Mouse (Mus musculus) intestine, embryonic 16.5 days (tissue): Measurements from ENCODE around the gene Hmx1. TPM values are rescaled to one million over a fixed set of nuclear protein-coding genes. Genes with fewer than 3 reads are reported as not detected.

Experiments used
- ATAC-seq: fragments of 200-750 bp; cut with Nextera tagmentation; 2 replicates; pipeline ENCODE4 v1.8.0; 2017; ENCODE audit warnings: moderate TSS enrichment, moderate library complexity
- H3K27ac ChIP-seq: fragments of 300-500 bp; sonication (generic); 2 replicates; pipeline ENCODE4 v1.5.1; 2014; ENCODE audit warnings: mild to moderate bottlenecking, low read length
- H3K27me3 ChIP-seq: fragments of 300-500 bp; sonication (generic); replicated peaks from 2 replicates; pipeline ENCODE4 v1.6.1; 2014; ENCODE audit warnings: low read length, control low read depth, mixed read lengths; ENCODE audit not compliant: control insufficient read depth, insufficient read depth
- H3K36me3 ChIP-seq: fragments of 300-500 bp; sonication (generic); 2 replicates; pipeline ENCODE4 v1.6.1; 2014; ENCODE audit warnings: low read length, control low read depth; ENCODE audit not compliant: control insufficient read depth, insufficient read depth
- H3K4me1 ChIP-seq: fragments of 300-500 bp; sonication (generic); 2 replicates; pipeline ENCODE4 v1.6.1; 2014; ENCODE audit warnings: low read length, control low read depth, mixed read lengths; ENCODE audit not compliant: control insufficient read depth, insufficient read depth
- H3K4me2 ChIP-seq: fragments of 300-500 bp; sonication (generic); 2 replicates; pipeline ENCODE4 v1.6.1; 2014; ENCODE audit warnings: low read depth, low read length, control low read depth
- H3K4me3 ChIP-seq: fragments of 300-500 bp; sonication (generic); 2 replicates; pipeline ENCODE4 v1.5.1; 2014; ENCODE audit warnings: mild to moderate bottlenecking, low read length
- H3K9ac ChIP-seq: fragments of 300-500 bp; sonication (generic); 2 replicates; pipeline ENCODE4 v1.6.1; 2014; ENCODE audit warnings: low read depth, low read length
- H3K9me3 ChIP-seq: fragments of 300-500 bp; sonication (generic); 2 replicates; pipeline ENCODE4 v1.6.1; 2016; ENCODE audit warnings: low read length, control low read depth; ENCODE audit not compliant: control insufficient read depth
- WGBS: fragments of 180-500 bp; shearing (Covaris S2); extraction: QIAGEN DNeasy Blood & Tissue Kit; methylation state at CpG from one replicate; pipeline ENCODE4 v1.1.7; 2014; 5-methylcytosine and 5-hydroxymethylcytosine counted together
- polyA plus RNA-seq: library from polyadenylated mRNA; unstranded; fragments of >200 nt; fragmentation: Nextera tagmentation; extraction: Ambion mirVana; gene quantifications from 2 replicates; pipeline ENCODE4 v1.2.1, GENCODE M21; 2015

Hmx1 gene
- polyA plus RNA-seq, 1 experiment from 2014 or later = not detected

DNA sequence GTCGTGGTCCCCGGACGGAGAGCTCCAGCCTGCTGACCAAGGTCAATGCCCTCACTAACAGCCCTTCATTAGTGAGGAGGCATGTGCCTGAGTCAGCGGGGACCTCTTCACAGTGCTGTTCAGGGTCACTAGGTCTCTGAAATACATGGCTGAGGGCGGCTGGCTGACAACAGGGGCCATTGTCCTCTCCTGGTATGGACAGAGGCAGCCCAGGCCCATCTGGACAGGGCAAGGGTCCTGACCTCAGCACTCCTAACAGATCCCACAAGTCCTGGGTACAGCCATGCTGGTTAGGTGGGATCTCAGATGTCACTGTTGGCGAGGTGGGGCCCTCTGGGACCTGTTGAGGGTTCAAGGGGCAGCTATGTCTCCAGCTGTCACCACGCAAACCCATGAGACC, 28.8 kb downstream of the Hmx1 start:
- ATAC-seq = no peak
- H3K27me3 ChIP-seq = peaks cover 10% of the 10 kb centered on the region
- H3K9ac ChIP-seq = no peak overlapping the region
- no peak overlapping the region for H3K4me2 ChIP-seq
- no peak overlapping the region for H3K27ac ChIP-seq
- no peaks in the 10 kb centered on the region for H3K36me3 ChIP-seq
- H3K9me3 ChIP-seq = no peaks in the 10 kb centered on the region
- H3K4me3 ChIP-seq = no peak overlapping the region
- no peaks in the 10 kb centered on the region for H3K4me1 ChIP-seq
- 33% methylated on average over 7 of the region's 7 CpGs for WGBS

DNA sequence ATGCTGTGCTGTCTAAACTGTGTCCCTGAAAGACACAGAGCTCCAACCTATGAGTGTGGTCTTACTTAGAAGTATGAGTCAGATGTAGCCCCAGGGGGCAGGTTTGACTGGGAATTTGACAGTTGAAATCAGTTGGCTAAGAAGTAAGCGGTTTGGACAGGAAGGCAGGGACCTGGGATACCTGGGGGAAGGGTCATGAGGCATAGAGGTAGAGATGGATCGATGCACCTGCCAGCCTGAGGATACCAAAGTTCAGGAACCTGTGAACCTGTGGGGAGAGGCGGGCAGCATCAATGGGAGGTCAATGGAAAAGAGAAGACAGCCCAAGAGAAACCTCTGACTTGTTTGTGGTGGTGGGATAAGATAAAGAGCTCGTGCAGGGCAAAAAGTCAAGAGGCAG, 32.7 kb downstream of the Hmx1 start:
- Histone ChIP-seq H3K36me3 (no peaks in the 10 kb centered on the region), H3K27ac (no peak overlapping the region), H3K4me2 (no peak overlapping the region), H3K27me3 (0 out of 2 replicates have a peak, but pooled peaks cover 1% of the 10 kb centered on the region), H3K9ac (no peak overlapping the region), H3K4me1 (no peaks in the 10 kb centered on the region), H3K9me3 (no peaks in the 10 kb centered on the region), H3K4me3 (no peak overlapping the region)
- 71% methylated on average over 4 of the region's 4 CpGs for WGBS
- ATAC-seq = no peak

DNA sequence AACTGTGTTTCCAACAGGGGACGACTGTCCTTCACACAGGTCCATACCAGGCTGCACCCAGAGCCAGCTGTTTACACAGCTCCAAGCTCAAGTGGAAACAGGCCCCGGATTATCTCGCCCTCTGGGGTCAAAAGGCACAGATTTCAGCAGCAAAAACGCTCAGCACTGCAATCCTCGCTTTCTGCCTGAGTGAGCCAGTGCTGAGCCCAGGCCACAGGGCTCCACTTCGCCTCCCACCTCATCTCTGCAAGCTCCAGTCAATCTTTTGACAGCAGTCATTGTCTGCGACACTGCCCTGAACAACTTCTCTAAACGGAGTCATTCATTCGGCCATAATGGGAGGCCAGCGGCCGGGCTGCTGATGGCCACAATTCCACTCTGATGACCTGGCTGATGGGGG, 36.3 kb downstream of the Hmx1 start:
- H3K27me3 ChIP-seq = no peaks in the 10 kb centered on the region; the same call in 1 of the 2 replicates
- no peak overlapping the region for H3K9ac ChIP-seq
- no peaks in the 10 kb centered on the region for H3K36me3 ChIP-seq
- H3K27ac ChIP-seq = no peak overlapping the region
- WGBS = 15% methylated on average over 11 of the region's 11 CpGs
- ATAC-seq = no peak
- no peaks in the 10 kb centered on the region for H3K4me1 ChIP-seq
- no peak overlapping the region for H3K4me2 ChIP-seq
- no peaks in the 10 kb centered on the region for H3K9me3 ChIP-seq
- no peak overlapping the region for H3K4me3 ChIP-seq

DNA sequence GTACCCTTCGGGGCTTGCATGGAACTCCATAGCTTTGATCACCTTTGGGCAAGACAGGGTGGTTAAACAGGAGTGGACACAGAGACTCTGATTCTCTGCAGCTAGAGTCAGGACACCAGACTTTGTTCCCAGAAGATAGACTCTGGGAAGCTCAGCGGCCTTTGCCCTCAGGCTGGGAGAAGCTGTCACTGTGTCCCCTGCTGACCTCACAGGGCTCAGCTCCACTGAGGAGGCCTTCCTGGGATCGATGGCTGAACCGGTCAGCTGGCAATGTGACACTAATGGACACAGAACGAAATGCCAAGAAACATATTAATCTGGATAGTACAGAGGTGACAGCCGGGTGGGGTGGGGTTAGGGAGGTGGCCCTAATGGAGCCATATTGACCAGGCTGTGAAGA, 39.0 kb downstream of the Hmx1 start:
- H3K4me1 ChIP-seq = no peaks in the 10 kb centered on the region
- no peaks in the 10 kb centered on the region for H3K36me3 ChIP-seq
- ATAC-seq = no peak
- no peak overlapping the region for H3K4me3 ChIP-seq
- H3K9ac ChIP-seq = no peak overlapping the region
- no peaks in the 10 kb centered on the region for H3K9me3 ChIP-seq
- WGBS = 60% methylated on average over 6 of the region's 6 CpGs
- no peak overlapping the region for H3K27ac ChIP-seq
- peaks cover 3% of the 10 kb centered on the region; the same call in 1 of the 2 replicates for H3K27me3 ChIP-seq
- H3K4me2 ChIP-seq = no peak overlapping the region

DNA sequence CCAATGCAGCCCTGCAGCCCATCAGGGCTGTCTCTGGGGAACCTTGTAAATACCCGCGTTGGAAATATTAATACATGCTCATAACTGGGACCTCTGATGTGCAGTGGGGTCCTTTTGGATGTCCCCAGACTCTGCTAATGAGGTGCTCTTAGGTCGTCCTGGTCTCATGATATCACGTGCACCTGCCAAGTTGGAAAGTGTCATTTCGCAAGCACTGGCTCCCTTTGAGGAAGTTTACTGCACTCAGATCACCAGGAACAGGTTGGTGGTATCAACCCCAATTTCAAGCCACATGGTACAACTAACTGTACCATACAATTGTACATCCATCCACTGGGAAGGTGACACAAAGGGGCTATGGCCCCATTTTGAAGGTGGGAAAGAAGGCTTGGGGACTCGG, 39.5 kb downstream of the Hmx1 start:
- no peak overlapping the region for H3K4me2 ChIP-seq
- H3K4me1 ChIP-seq = no peaks in the 10 kb centered on the region
- no peak for ATAC-seq
- no peak overlapping the region for H3K4me3 ChIP-seq
- no peaks in the 10 kb centered on the region for H3K36me3 ChIP-seq
- 85% methylated on average over 6 of the region's 6 CpGs for WGBS
- no peak overlapping the region for H3K9ac ChIP-seq
- no peaks in the 10 kb centered on the region for H3K9me3 ChIP-seq
- peaks cover 3% of the 10 kb centered on the region; the same call in 1 of the 2 replicates for H3K27me3 ChIP-seq
- no peak overlapping the region for H3K27ac ChIP-seq

DNA sequence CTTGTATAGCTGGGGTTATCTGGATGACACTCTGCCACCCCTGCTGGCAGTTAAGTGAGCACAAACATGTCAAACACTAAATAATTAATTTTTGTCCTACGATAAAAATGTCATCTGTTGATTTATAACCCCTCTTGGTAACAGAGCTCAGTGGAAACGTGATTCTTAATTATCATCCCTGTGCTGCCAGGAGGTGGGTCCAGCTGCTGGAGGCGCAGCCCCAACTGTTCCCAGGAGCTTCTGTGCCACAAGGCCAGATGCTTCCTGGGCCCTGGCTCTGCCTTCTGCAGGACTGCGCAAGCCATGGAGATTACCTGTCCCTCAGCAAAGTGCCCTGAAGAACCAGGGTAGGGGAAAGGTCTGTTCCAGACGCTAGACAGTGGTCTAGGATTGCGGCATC, 43.2 kb downstream of the Hmx1 start:
- H3K4me3 ChIP-seq = no peak overlapping the region
- 46% methylated on average over 6 of the region's 6 CpGs for WGBS
- peaks cover 3% of the 10 kb centered on the region; the same call in 1 of the 2 replicates for H3K27me3 ChIP-seq
- no peak overlapping the region for H3K27ac ChIP-seq
- H3K4me1 ChIP-seq = no peaks in the 10 kb centered on the region
- no peaks in the 10 kb centered on the region for H3K36me3 ChIP-seq
- ATAC-seq = no peak
- no peaks in the 10 kb centered on the region for H3K9me3 ChIP-seq
- no peak overlapping the region for H3K9ac ChIP-seq
- H3K4me2 ChIP-seq = no peak overlapping the region

DNA sequence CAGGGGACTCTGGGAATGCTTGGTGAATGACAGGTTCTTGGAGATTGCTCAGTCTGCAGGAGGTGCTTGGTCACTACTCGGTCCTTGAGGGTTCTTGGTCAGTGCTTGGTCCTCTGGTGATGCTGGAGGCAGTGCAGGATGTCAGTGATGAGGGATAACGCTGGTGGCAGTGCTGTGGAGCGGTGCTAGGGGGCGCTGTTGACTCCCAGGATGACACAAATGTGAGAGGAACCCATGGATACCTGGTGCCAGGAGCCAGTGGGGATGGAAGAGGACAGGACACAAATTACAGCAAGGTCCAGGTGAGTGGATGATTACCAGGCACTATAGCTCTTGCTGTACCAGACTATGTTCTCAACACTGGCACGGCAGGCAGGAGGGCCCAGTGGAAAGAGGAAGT, 45.1 kb downstream of the Hmx1 start:
- H3K27me3 ChIP-seq = peaks cover 3% of the 10 kb centered on the region; the same call in 1 of the 2 replicates
- H3K4me2 ChIP-seq = no peak overlapping the region
- H3K4me1 ChIP-seq = no peaks in the 10 kb centered on the region
- no peak for ATAC-seq
- H3K27ac ChIP-seq = no peak overlapping the region
- no peaks in the 10 kb centered on the region for H3K36me3 ChIP-seq
- no peak overlapping the region for H3K9ac ChIP-seq
- WGBS = 42% methylated on average over 5 of the region's 5 CpGs
- H3K4me3 ChIP-seq = no peak overlapping the region
- H3K9me3 ChIP-seq = no peaks in the 10 kb centered on the region; the same call in 1 of the 2 replicates

DNA sequence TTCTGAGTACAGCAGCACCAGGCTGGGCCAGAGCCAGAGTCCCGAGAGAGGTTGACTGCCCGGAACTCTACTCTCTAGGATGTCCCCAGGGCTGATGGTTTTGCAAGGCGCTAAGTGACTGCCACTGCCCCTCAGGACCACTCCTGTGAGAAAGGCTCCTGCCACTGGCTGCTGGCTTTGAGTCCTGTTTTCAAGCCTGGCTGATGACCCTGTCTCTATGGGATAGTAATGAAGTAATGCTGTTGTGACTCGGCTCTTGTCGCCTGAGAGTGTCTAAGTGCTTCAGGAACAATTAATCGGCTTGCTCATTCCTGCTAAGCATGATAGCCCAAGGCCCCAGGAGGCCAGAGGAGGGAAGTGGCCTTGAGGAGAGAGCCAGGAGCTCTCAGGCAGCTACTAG, 45.8 kb downstream of the Hmx1 start:
- Histone ChIP-seq H3K27me3 (peaks cover 3% of the 10 kb centered on the region; the same call in 1 of the 2 replicates), H3K36me3 (no peaks in the 10 kb centered on the region), H3K9ac (no peak overlapping the region), H3K27ac (no peak overlapping the region), H3K4me1 (no peaks in the 10 kb centered on the region), H3K9me3 (no peaks in the 10 kb centered on the region; the same call in 1 of the 2 replicates), H3K4me2 (no peak overlapping the region), H3K4me3 (no peak overlapping the region)
- ATAC-seq = no peak
- WGBS = 54% methylated on average over 6 of the region's 6 CpGs

DNA sequence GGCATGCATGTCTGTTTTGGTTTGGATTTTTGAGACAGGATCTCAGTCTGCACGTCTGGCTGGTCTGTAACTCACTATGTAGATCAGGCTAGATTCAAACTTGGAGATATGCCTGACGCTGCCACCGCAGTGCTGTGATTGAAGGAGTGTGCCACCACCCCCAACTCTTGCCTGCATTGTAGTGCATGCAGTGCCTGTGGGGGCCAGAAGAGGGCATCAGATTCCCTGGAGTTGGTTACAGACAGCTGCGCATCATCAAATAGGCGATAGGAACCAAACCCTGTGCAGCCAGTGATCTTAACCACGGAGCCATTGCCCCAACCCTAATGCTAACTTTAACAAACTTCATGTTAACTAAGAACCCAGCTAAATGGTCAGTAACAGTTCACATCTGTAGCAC, 49.9 kb downstream of the Hmx1 start:
- no peak overlapping the region for H3K4me3 ChIP-seq
- no peaks in the 10 kb centered on the region for H3K36me3 ChIP-seq
- no peak for ATAC-seq
- no peaks in the 10 kb centered on the region for H3K27me3 ChIP-seq
- no peak overlapping the region for H3K4me2 ChIP-seq
- no peak overlapping the region for H3K27ac ChIP-seq
- H3K9ac ChIP-seq = no peak overlapping the region
- no peaks in the 10 kb centered on the region; the same call in 1 of the 2 replicates for H3K9me3 ChIP-seq
- no peaks in the 10 kb centered on the region for H3K4me1 ChIP-seq
- WGBS = 82% methylated on average over 6 of the region's 6 CpGs

DNA sequence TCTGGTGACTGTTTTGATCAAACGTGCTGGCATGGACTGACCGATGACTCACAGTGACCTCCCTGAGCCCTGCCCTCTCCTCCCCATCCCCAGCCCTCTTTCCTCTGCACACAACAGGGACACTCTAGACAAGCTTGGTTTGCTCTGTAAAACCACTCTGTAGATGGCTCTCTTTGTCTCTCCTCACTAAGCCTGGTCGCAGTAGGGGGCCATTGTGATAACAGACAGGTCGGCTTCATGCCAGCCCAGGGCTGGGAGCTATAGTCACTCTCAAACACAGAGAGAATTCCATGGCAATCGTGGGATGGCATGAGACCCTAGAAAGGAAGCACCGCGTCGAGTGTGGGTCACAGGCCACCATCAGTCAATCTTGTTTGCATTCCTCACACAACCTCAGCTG, 51.6 kb downstream of the Hmx1 start:
- no peak overlapping the region for H3K27ac ChIP-seq
- no peak overlapping the region for H3K9ac ChIP-seq
- no peak overlapping the region for H3K4me3 ChIP-seq
- H3K27me3 ChIP-seq = no peaks in the 10 kb centered on the region
- no peak overlapping the region for H3K4me2 ChIP-seq
- 62% methylated on average over 8 of the region's 8 CpGs for WGBS
- no peak for ATAC-seq
- H3K36me3 ChIP-seq = no peaks in the 10 kb centered on the region
- no peaks in the 10 kb centered on the region for H3K4me1 ChIP-seq
- H3K9me3 ChIP-seq = no peaks in the 10 kb centered on the region; the same call in 1 of the 2 replicates
